In the genomic region with DNA sequence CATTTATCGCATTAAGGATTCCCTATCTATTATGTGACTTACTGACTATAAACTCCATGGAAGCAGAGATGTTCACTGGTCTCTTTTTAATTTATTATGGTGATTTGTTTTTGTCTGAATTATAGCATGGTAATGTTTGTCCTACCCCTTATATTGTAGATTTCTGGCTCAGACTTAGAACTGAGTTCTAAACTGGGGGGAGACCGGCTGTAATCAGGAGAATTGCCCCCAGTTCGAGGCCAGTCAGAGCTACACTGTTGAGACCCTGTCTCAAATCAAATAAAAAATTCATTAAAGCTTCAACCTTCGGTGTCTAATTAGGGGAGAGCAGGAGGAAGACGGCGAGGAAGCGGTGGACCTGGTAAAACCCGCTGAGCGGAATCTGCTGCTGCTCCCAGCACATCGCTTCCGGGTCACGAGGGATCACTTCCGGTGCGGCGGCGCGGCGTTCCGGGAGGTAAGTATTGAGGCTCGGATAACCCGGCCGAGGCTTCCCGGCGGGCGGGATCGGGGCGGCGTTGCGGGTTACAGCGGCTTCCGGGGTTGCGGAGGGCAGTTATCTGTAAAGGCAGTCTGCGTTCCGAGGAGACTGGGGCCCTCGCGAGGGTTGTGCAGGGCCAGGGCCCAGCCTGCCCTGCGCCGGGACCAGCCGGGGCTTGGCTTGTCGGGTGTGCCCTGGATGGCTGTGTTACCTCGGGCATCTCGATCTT, we compare ENCODE assay signal across 8 mouse cellular contexts. TPM values are rescaled to one million over a fixed set of nuclear protein-coding genes. Genes with fewer than 3 reads are reported as not detected.
DNase-seq lines count a peak whose midpoint lies in the region; ATAC-seq lines count a peak whose summit lies in the region.

TSS of gene Manbal (plus strand) at position 411 of the 710 bp plus-strand sequence.

- peaks cover 35% of the 10 kb centered on the region for H3K4me1 ChIP-seq in heart, embryonic 13.5 days
- peaks cover 23% of the 10 kb centered on the region for H3K4me1 ChIP-seq in liver, embryonic 12.5 days
- peaks cover 11% of the 10 kb centered on the region for H3K4me1 ChIP-seq in stomach, embryonic 15.5 days

- peak; percentile 90 for ATAC-seq in erythroid progenitor cell, adult 5-6 weeks (replicated peaks; ENCODE audit: low FRiP score, poor library complexity, severe bottlenecking)
- ATAC-seq in heart, embryonic 13.5 days (ENCODE audit: extremely low read depth, insufficient number of reproducible peaks, low FRiP score, low TSS enrichment): peak; percentile 68; the same call in 1 of the 2 replicates
- ATAC-seq in liver, embryonic 12.5 days: peak; percentile 95
- peak; percentile 86 for ATAC-seq in stomach, embryonic 15.5 days (ENCODE audit: insufficient read depth, low FRiP score, low read depth)

- peak within 1 kb of the TSS; percentile 81 for H3K4me2 ChIP-seq in heart, embryonic 13.5 days
- H3K4me2 ChIP-seq in liver, embryonic 12.5 days: peak within 1 kb of the TSS; percentile 70
- peak within 1 kb of the TSS; percentile 73 for H3K4me2 ChIP-seq in stomach, embryonic 15.5 days

- H3K4me3 ChIP-seq in heart, embryonic 13.5 days: peak within 1 kb of the TSS; percentile 86
- H3K4me3 ChIP-seq in liver, embryonic 12.5 days: peak within 1 kb of the TSS; percentile 80
- H3K4me3 ChIP-seq in stomach, embryonic 15.5 days (replicated peaks): peak within 1 kb of the TSS; percentile 75

- H3K27me3 ChIP-seq in heart, embryonic 13.5 days (replicated peaks): no peaks in the 10 kb centered on the region
- H3K27me3 ChIP-seq in liver, embryonic 12.5 days (replicated peaks): no peaks in the 10 kb centered on the region
- no peaks in the 10 kb centered on the region for H3K27me3 ChIP-seq in stomach, embryonic 15.5 days (replicated peaks)

- 4% methylated on average over 42 of the region's 42 CpGs for WGBS in heart, embryonic 13.5 days
- 4% methylated on average over 42 of the region's 42 CpGs for WGBS in liver, embryonic 12.5 days (ENCODE audit: insufficient replicate concordance)
- WGBS in stomach, embryonic 15.5 days: 4% methylated on average over 42 of the region's 42 CpGs

- peak within 1 kb of the TSS; percentile 90 for H3K27ac ChIP-seq in heart, embryonic 13.5 days (replicated peaks)
- peak within 1 kb of the TSS; percentile 98 for H3K27ac ChIP-seq in liver, embryonic 12.5 days
- peak within 1 kb of the TSS; percentile 94 for H3K27ac ChIP-seq in stomach, embryonic 15.5 days

- DNase-seq in CD4-positive helper T cell, adult 2 months (ENCODE audit: low read depth, low spot score): peak; percentile 95
- peak; percentile 72 for DNase-seq in brain, embryonic 18.5 days (ENCODE audit: low read depth, low spot score)
- DNase-seq in kidney, postnatal 10 days: peak; percentile 97
- DNase-seq in natural killer cell, adult 2 months (ENCODE audit: low spot score in 2 of 2): peak; percentile 91 to 94

- H3K36me3 ChIP-seq in heart, embryonic 13.5 days: peaks cover 7% of the 10 kb centered on the region; the same call in 1 of the 2 replicates
- H3K36me3 ChIP-seq in liver, embryonic 12.5 days: no peaks in the 10 kb centered on the region
- H3K36me3 ChIP-seq in stomach, embryonic 15.5 days: no peaks in the 10 kb centered on the region

- peak within 1 kb of the TSS; percentile 95 for H3K9ac ChIP-seq in heart, embryonic 13.5 days
- peak within 1 kb of the TSS; percentile 84 for H3K9ac ChIP-seq in liver, embryonic 12.5 days
- peak within 1 kb of the TSS; percentile 70 for H3K9ac ChIP-seq in stomach, embryonic 15.5 days

- no peaks in the 10 kb centered on the region for H3K9me3 ChIP-seq in heart, embryonic 13.5 days
- H3K9me3 ChIP-seq in liver, embryonic 12.5 days (replicated peaks): no peaks in the 10 kb centered on the region
- H3K9me3 ChIP-seq in stomach, embryonic 15.5 days: no peaks in the 10 kb centered on the region

RNA-seq across cellular contexts. Expression of gene Manbal, which starts in this region (rescaled TPM):
- 15.9 and 26.0 TPM in 2 replicates for total RNA-seq in erythroid progenitor cell, adult 5-6 weeks (2015; ENCODE audit: low replicate concordance)
- 3.3 and 9.4 TPM in 2 replicates for total RNA-seq in erythroid progenitor cell, adult 5-6 weeks (2017; ENCODE audit: low replicate concordance)
- polyA plus RNA-seq in heart, embryonic 13.5 days (2015; fragmentation: Nextera tagmentation; extraction: Ambion mirVana): 64.1 and 65.4 TPM in 2 replicates
- polyA plus RNA-seq in liver, embryonic 12.5 days (2016; fragmentation: Nextera tagmentation; extraction: Ambion mirVana): 26.6 and 28.0 TPM in 2 replicates
- 68.3 and 78.5 TPM in 2 replicates for polyA plus RNA-seq in stomach, embryonic 15.5 days (2015; fragmentation: Nextera tagmentation; extraction: Ambion mirVana)

Comparison
In these comparisons a context has a peak if more than half of its experiments do, and no peak if none do; other contexts are left out.
1. Peak in every context shown above with its lines: DNase-seq, ATAC-seq, H3K4me3 ChIP-seq and H3K27ac ChIP-seq.